11 mouse cellular contexts compared by ENCODE assay signal in the genomic region with DNA sequence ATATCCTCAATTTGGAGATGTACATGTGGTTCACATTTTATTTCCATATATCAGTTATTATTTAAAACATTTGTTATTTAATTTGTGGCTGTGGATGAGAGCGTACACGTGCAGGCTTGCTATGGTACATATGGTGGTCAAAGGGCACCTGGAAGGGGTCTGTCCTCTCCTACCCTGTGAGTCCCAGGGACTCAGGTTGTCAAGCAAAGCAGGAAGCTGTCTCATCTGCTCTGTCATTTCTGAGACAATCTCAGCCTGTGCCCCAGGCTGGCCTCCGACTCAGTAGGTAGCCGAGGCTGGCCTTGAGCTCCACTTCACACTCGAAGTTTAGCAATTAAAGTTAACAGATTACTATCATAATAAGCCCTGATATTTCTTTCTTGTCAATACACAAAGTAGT.
"Had no signal": no experiment of that assay in that cellular context is flagged by ENCODE, and none has a peak within 500 bp of the region (broad histone marks: within the 10 kb centered on the region; RNA-seq: fewer than 3 reads in every experiment).

No protein-coding gene starts in this region.

- ATAC-seq: intestine, embryonic 16.5 days; midbrain, embryonic 16.5 days had no signal

- H3K36me3 ChIP-seq: limb, embryonic 15.5 days; liver, embryonic 13.5 days; midbrain, embryonic 12.5 days had no signal

- DNase-seq: kidney, adult 2 months; kidney, postnatal 25 days; liver, embryonic 13.5 days; lung, adult 18-20 months; lung, postnatal 36 days; right cerebral cortex, postnatal 14 days had no signal

- H3K27ac ChIP-seq: left cerebral cortex, adult 2 months; limb, embryonic 15.5 days; liver, embryonic 13.5 days; midbrain, embryonic 12.5 days had no signal

- H3K4me3 ChIP-seq: left cerebral cortex, adult 2 months; limb, embryonic 15.5 days; midbrain, embryonic 12.5 days had no signal
